Mouse (Mus musculus): ENCODE measurements around the gene Spns3. TPM values are rescaled to one million over a fixed set of nuclear protein-coding genes. Genes with fewer than 3 reads are reported as not detected.
A peak's percentile ranks its signal among the peaks of the same experiment; 100 is the strongest.

Gene Spns3
- polyA plus RNA-seq (2012; rRNA removed) = 0.08 and 0.19 TPM in 2 replicates

DNA sequence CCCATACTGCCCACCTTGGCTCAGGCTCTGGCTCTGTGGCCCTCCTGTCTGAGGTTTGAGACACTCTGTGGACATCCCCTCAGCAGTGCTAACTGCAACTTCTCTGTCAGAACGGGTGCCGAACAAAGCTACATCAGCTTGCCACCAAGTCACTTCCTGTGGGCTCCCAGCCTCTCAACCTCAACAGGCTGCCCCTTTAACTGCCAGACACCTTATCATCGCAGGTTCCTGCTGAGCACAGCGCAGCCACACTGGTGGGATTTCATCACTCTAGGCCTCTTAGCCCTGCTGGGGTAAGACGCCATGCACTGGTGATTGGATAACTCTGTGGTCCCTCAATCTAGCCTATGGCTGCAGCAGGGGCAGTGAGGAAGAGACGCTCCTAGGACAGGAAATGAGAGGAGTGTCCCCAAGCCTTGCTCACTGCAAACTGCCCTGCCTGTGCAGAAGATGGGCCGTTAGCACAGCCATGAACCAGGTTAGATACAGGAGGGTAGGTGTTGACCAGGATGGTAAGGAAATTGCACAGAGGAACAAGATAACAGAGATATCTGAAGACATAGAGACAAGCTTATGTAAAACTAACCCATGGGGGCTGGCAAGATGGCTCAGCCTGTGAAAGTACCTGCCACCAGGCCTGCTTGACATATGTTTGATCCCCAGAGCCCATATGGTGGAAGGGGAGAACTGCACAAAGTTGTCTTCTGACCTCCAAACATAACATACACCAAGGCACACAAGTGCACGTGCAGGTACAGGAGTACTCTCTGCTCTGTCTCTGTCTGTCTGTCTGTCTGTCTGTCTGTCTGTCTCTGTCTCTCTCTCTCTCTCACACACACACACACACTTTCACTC is at the start of gene Spns3:
Gene Spns3 (minus strand): TSS at position 373 of the 855 bp plus-strand sequence.
- TF ChIP-seq POLR2A (IDR thresholded peaks at IDR 0.05; ENCODE audit: borderline replicate concordance, extremely low read depth, insufficient read depth, insufficient read length, poor library complexity, severe bottlenecking) (no peak), CTCF (IDR thresholded peaks at IDR 0.05; ENCODE audit: borderline replicate concordance, extremely low read depth, insufficient read depth, insufficient read length) (no peak)

DNA sequence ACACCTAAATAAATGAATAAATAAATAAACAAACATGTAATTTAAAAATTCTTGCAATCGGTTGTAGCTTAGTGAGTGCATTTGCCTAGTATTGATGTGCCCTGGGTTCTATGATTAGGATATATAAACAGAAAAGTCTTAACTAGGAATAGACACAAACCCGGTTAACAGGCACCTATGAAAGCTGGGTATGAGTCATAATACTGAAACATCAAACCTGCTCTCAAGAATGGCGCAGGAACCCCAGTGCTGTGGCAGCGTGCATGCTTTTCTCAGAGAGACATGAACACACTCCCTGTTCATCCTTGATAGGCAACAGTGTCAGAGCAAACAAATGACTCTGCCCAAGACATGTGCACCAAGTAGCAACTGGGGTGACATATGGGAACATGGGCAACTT is 47.5 kb upstream of the Spns3 start:
- DNase-seq (ENCODE audit: low read depth) = no peak
- TF ChIP-seq CTCF (IDR thresholded peaks at IDR 0.05; ENCODE audit: borderline replicate concordance, extremely low read depth, insufficient read depth, insufficient read length) = no peak
- no peak for TF ChIP-seq POLR2A (IDR thresholded peaks at IDR 0.05; ENCODE audit: borderline replicate concordance, extremely low read depth, insufficient read depth, insufficient read length, poor library complexity, severe bottlenecking)

More for the DNA sequence above, at the start of gene Spns3:
- no peak for DNase-seq (ENCODE audit: low read depth)

DNA sequence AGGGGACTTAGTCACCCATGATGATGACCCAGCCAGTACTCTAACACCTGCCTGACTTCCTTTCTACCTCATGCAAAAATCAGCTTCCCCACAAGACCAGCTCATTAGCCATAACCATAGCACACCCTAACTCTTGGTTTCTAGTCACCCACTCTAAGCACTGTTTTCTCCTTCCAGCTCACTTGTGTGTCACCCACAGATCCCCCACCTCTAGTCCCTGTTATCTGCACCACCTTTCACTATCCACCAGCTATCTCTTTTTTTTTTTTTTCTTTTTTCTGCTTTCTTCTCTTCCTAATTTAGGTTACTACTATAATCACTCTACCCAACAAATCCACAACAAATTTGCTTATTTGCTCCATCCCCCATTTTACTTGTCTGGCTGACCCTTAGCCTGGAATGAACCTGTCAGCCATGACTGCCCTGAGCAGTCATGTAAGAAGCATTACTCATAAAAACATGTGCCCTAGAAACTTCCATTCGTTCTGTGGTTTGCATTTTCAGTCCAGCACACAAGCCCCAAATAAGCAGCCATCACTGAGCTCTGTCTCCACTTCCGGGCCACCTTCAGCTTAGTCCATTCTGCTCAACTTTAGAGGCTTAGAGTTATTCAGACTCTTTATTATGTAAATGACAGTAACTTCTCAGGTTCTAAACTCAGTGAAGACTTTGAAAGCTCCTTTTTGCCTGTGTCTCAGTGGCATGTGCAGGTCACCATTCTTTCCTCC is 44.9 kb upstream of the Spns3 start:
- no peak for DNase-seq (ENCODE audit: low read depth)
- TF ChIP-seq CTCF (IDR thresholded peaks at IDR 0.05; ENCODE audit: borderline replicate concordance, extremely low read depth, insufficient read depth, insufficient read length) (no peak), POLR2A (IDR thresholded peaks at IDR 0.05; ENCODE audit: borderline replicate concordance, extremely low read depth, insufficient read depth, insufficient read length, poor library complexity, severe bottlenecking) (no peak)

DNA sequence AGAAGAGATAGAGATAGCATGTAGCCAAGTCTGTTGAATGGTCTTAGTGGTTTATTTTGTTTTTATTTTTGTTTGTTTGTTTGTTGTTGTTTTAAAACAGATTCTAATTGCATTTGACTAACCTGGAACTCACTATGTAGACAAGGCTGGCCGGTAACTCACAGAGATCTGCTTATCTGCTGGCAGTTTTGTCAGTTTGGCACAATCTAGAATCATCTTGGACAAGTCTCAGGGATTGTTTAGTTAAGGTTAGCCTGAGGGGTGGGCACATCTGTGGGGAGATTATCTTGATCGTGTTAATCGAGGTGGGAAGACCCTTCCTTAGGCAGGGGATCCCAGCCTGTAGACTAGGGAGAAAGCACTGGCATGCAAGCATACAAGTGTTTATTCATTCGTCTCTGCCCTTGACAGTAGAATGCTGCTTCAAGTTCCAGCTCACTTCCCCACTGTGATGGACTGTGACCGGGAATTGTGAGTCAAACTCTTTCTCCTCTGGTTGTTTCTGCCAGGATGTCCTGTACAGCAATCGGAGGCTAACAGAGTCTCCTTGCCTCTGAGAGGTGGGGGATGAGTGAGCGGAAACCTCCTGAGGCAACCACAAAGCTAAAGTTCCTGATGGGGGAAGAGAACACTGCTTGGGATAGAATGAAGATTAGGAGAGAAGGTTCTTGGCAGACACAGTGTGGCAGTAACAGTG is 37.4 kb upstream of the Spns3 start:
- no peak for DNase-seq (ENCODE audit: low read depth)
- TF ChIP-seq POLR2A (IDR thresholded peaks at IDR 0.05; ENCODE audit: borderline replicate concordance, extremely low read depth, insufficient read depth, insufficient read length, poor library complexity, severe bottlenecking) = no peak
- TF ChIP-seq CTCF (IDR thresholded peaks at IDR 0.05; ENCODE audit: borderline replicate concordance, extremely low read depth, insufficient read depth, insufficient read length) = no peak

DNA sequence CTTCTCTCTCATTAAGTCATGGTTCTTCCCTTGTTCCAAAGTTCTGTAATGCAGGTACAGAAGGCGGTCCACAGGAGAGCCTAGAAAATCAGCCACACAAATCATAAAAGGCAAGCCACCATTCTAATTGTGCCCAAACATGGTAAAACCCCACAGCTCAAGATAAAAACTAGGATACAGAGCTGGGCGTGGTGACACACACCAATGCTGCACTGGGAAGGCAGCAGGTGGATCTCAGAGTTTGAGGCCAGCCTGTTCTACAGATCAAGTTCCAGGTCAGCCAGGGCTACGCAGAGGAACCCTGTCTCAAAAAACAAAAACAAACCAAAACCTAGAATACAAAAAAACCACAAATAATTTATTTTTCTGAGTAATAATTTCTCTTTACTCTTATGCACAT is 36.3 kb upstream of the Spns3 start:
- DNase-seq (ENCODE audit: low read depth) = no peak
- TF ChIP-seq CTCF (IDR thresholded peaks at IDR 0.05; ENCODE audit: borderline replicate concordance, extremely low read depth, insufficient read depth, insufficient read length) = no peak
- no peak for TF ChIP-seq POLR2A (IDR thresholded peaks at IDR 0.05; ENCODE audit: borderline replicate concordance, extremely low read depth, insufficient read depth, insufficient read length, poor library complexity, severe bottlenecking)

DNA sequence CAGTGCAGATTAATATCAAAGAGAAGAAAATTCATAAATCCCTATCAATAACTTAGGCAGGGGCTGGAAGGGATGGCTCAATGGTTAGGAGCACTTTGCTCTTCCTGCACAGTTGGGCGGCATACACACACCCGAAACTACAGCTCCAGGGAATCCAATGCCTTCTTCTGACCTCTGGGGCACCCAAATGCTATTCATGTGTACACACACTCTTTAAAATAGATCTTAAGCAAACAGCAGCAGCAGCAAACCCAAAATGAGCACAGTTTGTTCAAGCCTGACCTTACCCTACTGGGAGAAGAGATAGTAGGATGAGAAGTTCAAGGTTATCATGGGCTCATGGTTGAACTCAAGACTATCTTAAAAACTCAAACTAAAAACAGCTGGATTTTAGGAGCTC is 32.8 kb upstream of the Spns3 start:
- no peak for TF ChIP-seq CTCF (IDR thresholded peaks at IDR 0.05; ENCODE audit: borderline replicate concordance, extremely low read depth, insufficient read depth, insufficient read length)
- TF ChIP-seq POLR2A (IDR thresholded peaks at IDR 0.05; ENCODE audit: borderline replicate concordance, extremely low read depth, insufficient read depth, insufficient read length, poor library complexity, severe bottlenecking) = no peak
- no peak for DNase-seq (ENCODE audit: low read depth)

DNA sequence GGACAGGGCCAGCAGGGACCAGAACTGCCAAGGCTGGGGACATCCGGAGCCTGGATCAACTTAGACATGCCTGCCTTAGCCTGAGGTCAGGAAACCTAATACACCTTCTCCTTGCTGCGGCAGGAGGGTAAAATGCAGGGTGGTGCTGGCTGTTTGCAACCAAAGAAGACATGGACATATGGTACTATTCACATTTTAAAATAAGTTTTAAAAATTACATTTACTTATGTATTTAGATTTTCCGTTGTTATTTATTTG is 32.1 kb upstream of the Spns3 start:
- no peak for DNase-seq (ENCODE audit: low read depth)

DNA sequence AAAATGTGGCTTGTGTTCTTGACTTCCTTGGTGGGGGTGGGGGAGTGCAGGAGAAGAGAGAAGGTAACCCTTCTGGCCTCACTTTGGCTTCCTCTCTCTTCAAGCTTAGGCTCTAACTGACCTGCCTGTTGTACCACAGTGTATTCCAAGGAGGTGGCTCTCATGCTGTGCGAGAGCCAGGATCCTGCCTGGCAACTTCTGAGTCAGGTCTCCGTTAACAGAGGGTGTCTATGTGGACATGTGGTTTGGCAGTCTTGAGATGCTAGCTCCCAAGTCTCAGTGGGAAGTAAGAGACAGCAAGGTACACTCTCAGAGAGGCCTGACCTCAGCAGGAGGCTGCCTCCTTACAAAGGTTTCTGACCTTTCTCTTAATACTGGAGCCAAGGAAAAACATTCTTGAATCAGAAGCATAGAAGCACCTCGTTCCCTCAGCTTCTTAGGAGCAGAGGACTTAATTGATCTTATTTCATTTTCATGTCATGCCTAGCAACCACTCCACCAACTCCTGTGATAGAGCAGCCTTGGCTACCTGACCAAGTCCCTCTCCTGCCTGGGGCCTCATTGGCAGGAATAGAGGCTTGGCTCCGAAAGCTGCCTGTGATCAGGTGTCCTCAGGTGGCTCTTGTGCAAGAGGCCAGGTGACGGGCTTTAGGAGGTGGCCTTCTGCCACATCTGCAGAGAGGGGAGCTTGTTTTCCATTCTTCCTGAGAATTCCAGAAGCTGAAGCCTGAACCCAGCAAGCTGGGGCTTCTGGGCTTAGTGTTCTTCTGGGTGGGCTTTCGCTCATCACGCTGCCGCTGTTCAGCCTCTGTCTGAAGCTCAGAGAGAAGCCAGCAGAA is 31.5 kb upstream of the Spns3 start:
- TF ChIP-seq POLR2A (IDR thresholded peaks at IDR 0.05; ENCODE audit: borderline replicate concordance, extremely low read depth, insufficient read depth, insufficient read length, poor library complexity, severe bottlenecking) = no peak
- TF ChIP-seq CTCF (IDR thresholded peaks at IDR 0.05; ENCODE audit: borderline replicate concordance, extremely low read depth, insufficient read depth, insufficient read length) = no peak
- DNase-seq (ENCODE audit: low read depth) = no peak

More for the DNA sequence above, 32.1 kb upstream of the Spns3 start:
- TF ChIP-seq CTCF (IDR thresholded peaks at IDR 0.05; ENCODE audit: borderline replicate concordance, extremely low read depth, insufficient read depth, insufficient read length) = no peak
- no peak for TF ChIP-seq POLR2A (IDR thresholded peaks at IDR 0.05; ENCODE audit: borderline replicate concordance, extremely low read depth, insufficient read depth, insufficient read length, poor library complexity, severe bottlenecking)

DNA sequence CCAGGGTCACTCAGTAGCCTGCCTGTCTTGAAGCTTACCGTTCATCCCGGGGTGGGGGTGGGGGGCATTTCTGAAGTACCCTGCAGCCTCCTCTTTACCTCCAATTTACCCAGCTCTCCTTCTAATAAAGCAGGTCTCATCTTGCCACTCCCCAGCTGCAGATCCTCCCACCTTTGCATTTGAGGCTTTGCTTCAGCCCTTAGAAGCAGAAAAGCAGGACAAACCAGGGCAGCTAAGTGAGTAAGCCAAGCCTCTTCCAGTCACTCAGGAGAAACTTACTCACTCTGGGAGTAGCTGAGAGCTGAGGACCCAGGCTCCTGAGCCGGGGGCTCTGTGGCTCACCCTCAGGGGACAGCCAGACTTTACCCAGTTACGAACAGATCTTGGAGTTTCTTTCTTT is 28.2 kb upstream of the Spns3 start:
- no peak for TF ChIP-seq CTCF (IDR thresholded peaks at IDR 0.05; ENCODE audit: borderline replicate concordance, extremely low read depth, insufficient read depth, insufficient read length)
- TF ChIP-seq POLR2A (IDR thresholded peaks at IDR 0.05; ENCODE audit: borderline replicate concordance, extremely low read depth, insufficient read depth, insufficient read length, poor library complexity, severe bottlenecking) = no peak
- DNase-seq (ENCODE audit: low read depth) = no peak

DNA sequence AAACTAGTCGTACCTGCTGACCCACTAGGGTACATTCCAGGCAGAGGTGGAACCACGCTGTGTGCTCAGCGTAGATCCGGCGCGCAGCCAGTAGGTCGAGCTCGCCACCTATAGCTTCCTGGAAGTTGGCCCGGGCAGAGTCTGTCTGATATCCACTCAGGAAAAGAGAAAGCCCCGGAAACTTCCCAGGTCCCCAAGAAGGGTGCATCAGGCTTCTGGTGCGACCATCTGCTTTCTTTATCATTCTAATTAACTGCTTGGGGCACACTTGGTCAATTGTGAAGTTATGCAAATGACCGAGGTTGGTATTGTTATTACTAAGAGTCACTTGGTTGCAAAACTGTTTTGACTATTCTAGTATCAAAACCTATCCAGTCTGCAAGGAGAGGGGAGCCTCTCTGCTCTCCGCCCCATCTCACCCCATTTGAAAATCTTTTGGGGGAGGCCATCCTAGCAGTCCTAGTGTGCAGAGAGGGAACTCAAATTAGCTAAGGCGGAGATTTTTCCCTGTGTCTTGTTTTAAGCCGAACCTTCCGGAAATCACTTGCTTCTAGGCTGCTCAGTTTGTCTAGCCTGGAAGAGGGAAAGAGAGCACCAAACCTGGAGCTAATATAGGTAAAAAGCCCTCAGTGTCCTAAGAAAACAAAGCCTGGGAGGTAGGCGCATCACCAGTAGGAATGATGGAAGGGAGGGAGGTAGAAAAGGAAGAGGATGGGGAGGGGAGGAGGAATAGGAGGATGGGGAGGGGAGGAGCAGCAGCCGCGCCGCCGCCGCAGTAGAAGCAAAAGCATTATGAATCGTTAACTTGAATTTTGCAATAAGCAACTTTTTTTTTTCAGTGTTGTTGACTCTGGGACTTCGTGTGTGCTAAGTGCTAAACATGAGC is 26.4 kb upstream of the Spns3 start:
- DNase-seq (ENCODE audit: low read depth) = peak; percentile 71
- no peak for TF ChIP-seq CTCF (IDR thresholded peaks at IDR 0.05; ENCODE audit: borderline replicate concordance, extremely low read depth, insufficient read depth, insufficient read length)
- TF ChIP-seq POLR2A (IDR thresholded peaks at IDR 0.05; ENCODE audit: borderline replicate concordance, extremely low read depth, insufficient read depth, insufficient read length, poor library complexity, severe bottlenecking) = no peak
